8 mouse cellular contexts compared by ENCODE assay signal in genomic region chr6:81817050-81817827, GRCm38 (mm10).
DNase-seq lines count a peak whose midpoint lies in the region; ATAC-seq and TF ChIP-seq lines count a peak whose summit lies in the region.

No protein-coding gene starts in this region.

- peak; percentile 79 for TF ChIP-seq CTCF in intestine, postnatal 0 days (IDR thresholded peaks at IDR 0.05; ENCODE audit: low read depth)

- DNase-seq in adrenal gland, adult 2 months: peak; percentile 46
- DNase-seq in embryo, embryonic 11.5 days (ENCODE audit: low read depth, low spot score): peak; percentile 46
- DNase-seq in limb, embryonic 10.5 days (ENCODE audit: low spot score): peak; percentile 54
- no peak for DNase-seq in natural killer cell, adult 2 months (ENCODE audit: low spot score in 2 of 2)

- no peak overlapping the region for H3K4me3 ChIP-seq in intestine, postnatal 0 days (ENCODE audit: low read depth, low read length)
- H3K4me3 ChIP-seq in intestine, embryonic 16.5 days (ENCODE audit: low read length): no peak overlapping the region
- no peak overlapping the region for H3K4me3 ChIP-seq in hindbrain, embryonic 13.5 days
- H3K4me3 ChIP-seq in limb, embryonic 10.5 days: no peak overlapping the region
- H3K4me3 ChIP-seq in neural tube, embryonic 13.5 days: no peak overlapping the region

- ATAC-seq in intestine, postnatal 0 days: no peak
- no peak for ATAC-seq in intestine, embryonic 16.5 days
- ATAC-seq in hindbrain, embryonic 13.5 days (ENCODE audit: low FRiP score): peak; percentile 75; the same call in 1 of the 2 replicates
- ATAC-seq in neural tube, embryonic 13.5 days (ENCODE audit: low read depth): peak; percentile 77; the same call in 1 of the 2 replicates

- H3K27ac ChIP-seq in intestine, postnatal 0 days (ENCODE audit: low read depth, low read length): no peak overlapping the region
- no peak overlapping the region for H3K27ac ChIP-seq in intestine, embryonic 16.5 days (ENCODE audit: low read length)
- no peak overlapping the region for H3K27ac ChIP-seq in hindbrain, embryonic 13.5 days
- no peak overlapping the region for H3K27ac ChIP-seq in limb, embryonic 10.5 days
- no peak overlapping the region for H3K27ac ChIP-seq in neural tube, embryonic 13.5 days (replicated peaks)

- no peak overlapping the region for H3K9ac ChIP-seq in intestine, postnatal 0 days (ENCODE audit: low read depth, low read length)
- H3K9ac ChIP-seq in intestine, embryonic 16.5 days (ENCODE audit: low read depth, low read length): no peak overlapping the region
- no peak overlapping the region for H3K9ac ChIP-seq in hindbrain, embryonic 13.5 days
- H3K9ac ChIP-seq in neural tube, embryonic 13.5 days: no peak overlapping the region

- H3K9me3 ChIP-seq in intestine, postnatal 0 days (ENCODE audit: control insufficient read depth): no peaks in the 10 kb centered on the region
- no peaks in the 10 kb centered on the region for H3K9me3 ChIP-seq in intestine, embryonic 16.5 days (ENCODE audit: control insufficient read depth, low read length)
- no peaks in the 10 kb centered on the region for H3K9me3 ChIP-seq in hindbrain, embryonic 13.5 days
- H3K9me3 ChIP-seq in limb, embryonic 10.5 days (replicated peaks): no peaks in the 10 kb centered on the region
- H3K9me3 ChIP-seq in neural tube, embryonic 13.5 days: no peaks in the 10 kb centered on the region

- no peaks in the 10 kb centered on the region for H3K36me3 ChIP-seq in intestine, postnatal 0 days (ENCODE audit: control insufficient read depth, insufficient read depth)
- H3K36me3 ChIP-seq in intestine, embryonic 16.5 days (ENCODE audit: control insufficient read depth, insufficient read depth, low read length): no peaks in the 10 kb centered on the region
- H3K36me3 ChIP-seq in hindbrain, embryonic 13.5 days: no peaks in the 10 kb centered on the region
- no peaks in the 10 kb centered on the region for H3K36me3 ChIP-seq in limb, embryonic 10.5 days
- no peaks in the 10 kb centered on the region for H3K36me3 ChIP-seq in neural tube, embryonic 13.5 days

- WGBS in intestine, postnatal 0 days: 74% methylated on average over 9 of the region's 9 CpGs
- 70% methylated on average over 9 of the region's 9 CpGs for WGBS in intestine, embryonic 16.5 days
- 69% methylated on average over 9 of the region's 9 CpGs for WGBS in hindbrain, embryonic 13.5 days
- WGBS in limb, embryonic 10.5 days: 76% methylated on average over 9 of the region's 9 CpGs
- 70% methylated on average over 9 of the region's 9 CpGs for WGBS in neural tube, embryonic 13.5 days

- H3K27me3 ChIP-seq in intestine, postnatal 0 days (replicated peaks; ENCODE audit: control insufficient read depth, insufficient read depth, low read length): no peaks in the 10 kb centered on the region
- H3K27me3 ChIP-seq in intestine, embryonic 16.5 days (replicated peaks; ENCODE audit: control insufficient read depth, insufficient read depth, low read length): no peaks in the 10 kb centered on the region
- no peaks in the 10 kb centered on the region for H3K27me3 ChIP-seq in hindbrain, embryonic 13.5 days
- no peaks in the 10 kb centered on the region for H3K27me3 ChIP-seq in limb, embryonic 10.5 days (ENCODE audit: low read depth, poor library complexity, severe bottlenecking)
- no peaks in the 10 kb centered on the region for H3K27me3 ChIP-seq in neural tube, embryonic 13.5 days

- H3K4me2 ChIP-seq in intestine, postnatal 0 days (replicated peaks; ENCODE audit: low read depth): no peak overlapping the region
- no peak overlapping the region for H3K4me2 ChIP-seq in intestine, embryonic 16.5 days (ENCODE audit: low read depth, low read length)
- H3K4me2 ChIP-seq in hindbrain, embryonic 13.5 days: no peak overlapping the region
- H3K4me2 ChIP-seq in neural tube, embryonic 13.5 days: no peak overlapping the region

- no peaks in the 10 kb centered on the region for H3K4me1 ChIP-seq in intestine, postnatal 0 days (replicated peaks; ENCODE audit: control insufficient read depth, insufficient read depth, low read length)
- no peaks in the 10 kb centered on the region for H3K4me1 ChIP-seq in intestine, embryonic 16.5 days (ENCODE audit: control insufficient read depth, insufficient read depth, low read length)
- H3K4me1 ChIP-seq in hindbrain, embryonic 13.5 days (replicated peaks): peaks cover 3% of the 10 kb centered on the region; the same call in 1 of the 2 replicates
- H3K4me1 ChIP-seq in limb, embryonic 10.5 days: no peaks in the 10 kb centered on the region
- H3K4me1 ChIP-seq in neural tube, embryonic 13.5 days (replicated peaks): no peaks in the 10 kb centered on the region

Comparison
In these comparisons a context has a peak if more than half of its experiments do, and no peak if none do; other contexts are left out.
1. ATAC-seq: peak in hindbrain, embryonic 13.5 days (single experiment) and neural tube, embryonic 13.5 days (single experiment); none in intestine, postnatal 0 days (single experiment) and intestine, embryonic 16.5 days (single experiment).
2. DNase-seq: peak in adrenal gland, adult 2 months (single experiment), embryo, embryonic 11.5 days (single experiment) and limb, embryonic 10.5 days (single experiment); none in natural killer cell, adult 2 months (0 of 2).